Mouse (Mus musculus) ES-Bruce4 (cell line): ENCODE measurements around the gene Pakap. TPM values are rescaled to one million over a fixed set of nuclear protein-coding genes. Genes with fewer than 3 reads are reported as not detected.

Source experiments
- H3K27ac ChIP-seq: 2 replicates; pipeline ENCODE4 v1.5.1; 2012; ENCODE audit warnings: low read length, inconsistent platforms; ENCODE audit not compliant: insufficient read depth
- H3K27me3 ChIP-seq: 2 replicates; pipeline ENCODE4 v1.6.1; 2012; ENCODE audit warnings: mild to moderate bottlenecking, low read length, inconsistent platforms; ENCODE audit not compliant: control insufficient read depth, poor library complexity, insufficient read depth, severe bottlenecking
- H3K36me3 ChIP-seq: 2 replicates; pipeline ENCODE4 v1.6.1; 2012; ENCODE audit warnings: inconsistent platforms, mild to moderate bottlenecking, low read length, moderate library complexity; ENCODE audit not compliant: control insufficient read depth, poor library complexity, insufficient read depth, severe bottlenecking
- H3K4me1 ChIP-seq: one replicate; pipeline ENCODE4 v1.8.1; 2011; ENCODE audit warnings: low read length; ENCODE audit not compliant: control insufficient read depth, insufficient read depth
- H3K4me3 ChIP-seq: 2 replicates; pipeline ENCODE4 v1.5.1; 2011; ENCODE audit warnings: low read depth, mild to moderate bottlenecking, low read length
- H3K9ac ChIP-seq: 2 replicates; pipeline ENCODE4 v1.6.1; 2012; ENCODE audit warnings: low read depth, mild to moderate bottlenecking, inconsistent platforms; ENCODE audit not compliant: poor library complexity, severe bottlenecking
- H3K9me3 ChIP-seq: replicated peaks from 2 replicates; pipeline ENCODE4 v1.6.1; 2012; ENCODE audit warnings: mild to moderate bottlenecking, low read length, inconsistent platforms; ENCODE audit not compliant: control insufficient read depth, poor library complexity, insufficient read depth, severe bottlenecking
- CTCF ChIP-seq: IDR thresholded peaks from one replicate; pipeline ENCODE4 v1.8.1; 2011; ENCODE audit warnings: low read depth, low read length
- EP300 ChIP-seq: IDR thresholded peaks from 2 replicates; pipeline ENCODE4 v1.6.1; 2011; ENCODE audit warnings: low read depth, low read length; ENCODE audit not compliant: insufficient read depth
- POLR2A ChIP-seq: IDR thresholded peaks from one replicate; pipeline ENCODE4 v1.8.1; 2011; ENCODE audit warnings: low read length; ENCODE audit not compliant: insufficient read depth
- polyA plus RNA-seq: library from polyadenylated mRNA; stranded (reverse); fragments of >200 nt; gene quantifications from 2 replicates; pipeline ENCODE4 v1.2.4, GENCODE M21; 2011; ENCODE audit warnings: low read depth; ENCODE audit not compliant: missing spikeins, insufficient read depth, insufficient read length

The Pakap gene
- polyA plus RNA-seq, 1 experiment, result 2.4 TPM

DNA sequence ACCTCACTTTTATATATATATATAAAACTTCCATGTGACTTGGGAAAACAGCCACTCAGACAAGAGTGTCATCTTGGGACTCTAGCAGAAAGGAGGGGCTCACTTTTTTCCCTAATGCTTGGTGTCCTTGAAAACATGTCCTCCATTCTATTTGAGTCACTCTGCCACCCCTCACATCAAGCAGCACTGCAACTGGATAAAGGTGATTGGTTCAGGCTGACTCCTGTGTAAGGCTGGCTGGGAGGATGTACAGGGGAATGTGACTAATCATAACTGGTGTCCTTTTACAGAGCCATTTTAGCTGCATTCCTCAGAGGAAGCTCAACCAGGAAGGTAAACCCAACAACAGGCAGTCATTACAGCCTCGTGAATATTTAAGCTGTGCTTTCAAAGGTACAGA lies 67.0 kb downstream of the Pakap start:
- H3K9ac ChIP-seq, result no peak overlapping the region
- no peak for TF ChIP-seq POLR2A
- no peak for TF ChIP-seq CTCF
- no peak for TF ChIP-seq EP300
- no peaks in the 10 kb centered on the region for H3K9me3 ChIP-seq
- H3K36me3 ChIP-seq, result no peaks in the 10 kb centered on the region
- no peak overlapping the region for H3K4me3 ChIP-seq
- H3K27ac ChIP-seq, result no peak overlapping the region
- H3K27me3 ChIP-seq, result no peaks in the 10 kb centered on the region
- no peaks in the 10 kb centered on the region for H3K4me1 ChIP-seq

DNA sequence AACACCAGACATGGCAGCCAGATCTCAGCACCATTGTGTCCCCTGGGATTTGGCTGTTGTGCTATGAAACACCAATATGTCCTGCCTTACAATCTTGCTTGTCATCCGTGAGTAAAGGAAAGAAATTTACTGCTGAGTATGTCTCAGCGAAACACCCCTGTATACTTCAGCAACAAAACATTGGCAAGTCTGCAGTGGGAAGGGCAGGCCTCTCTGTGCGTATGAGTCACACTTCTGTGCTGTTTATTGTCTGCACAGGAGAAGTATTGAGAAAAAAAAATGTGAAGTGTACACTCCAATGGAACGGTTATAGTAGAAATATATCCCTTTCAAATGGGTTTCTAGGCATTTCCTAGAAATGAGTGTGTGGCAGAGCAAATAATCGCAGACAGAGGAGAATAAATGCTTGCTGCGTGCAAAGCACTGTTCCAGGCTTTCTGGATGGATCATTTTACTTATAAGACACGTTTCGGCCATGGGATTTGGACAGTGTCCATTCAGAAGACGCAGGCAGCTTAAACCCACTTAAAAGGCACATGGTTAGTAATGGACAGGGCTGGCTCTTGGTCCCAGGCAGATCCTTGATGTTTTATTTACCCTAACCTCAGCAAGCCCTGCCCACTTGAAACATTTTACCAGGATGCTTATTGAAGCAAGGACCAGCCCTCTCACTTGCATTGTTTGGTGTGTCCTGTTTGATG lies 69.0 kb downstream of the Pakap start:
- TF ChIP-seq CTCF, result no peak
- no peak for TF ChIP-seq EP300
- no peak for TF ChIP-seq POLR2A
- no peaks in the 10 kb centered on the region for H3K27me3 ChIP-seq
- no peak overlapping the region for H3K9ac ChIP-seq
- no peaks in the 10 kb centered on the region for H3K4me1 ChIP-seq
- H3K4me3 ChIP-seq, result no peak overlapping the region
- no peaks in the 10 kb centered on the region for H3K36me3 ChIP-seq
- no peaks in the 10 kb centered on the region for H3K9me3 ChIP-seq
- H3K27ac ChIP-seq, result no peak overlapping the region

DNA sequence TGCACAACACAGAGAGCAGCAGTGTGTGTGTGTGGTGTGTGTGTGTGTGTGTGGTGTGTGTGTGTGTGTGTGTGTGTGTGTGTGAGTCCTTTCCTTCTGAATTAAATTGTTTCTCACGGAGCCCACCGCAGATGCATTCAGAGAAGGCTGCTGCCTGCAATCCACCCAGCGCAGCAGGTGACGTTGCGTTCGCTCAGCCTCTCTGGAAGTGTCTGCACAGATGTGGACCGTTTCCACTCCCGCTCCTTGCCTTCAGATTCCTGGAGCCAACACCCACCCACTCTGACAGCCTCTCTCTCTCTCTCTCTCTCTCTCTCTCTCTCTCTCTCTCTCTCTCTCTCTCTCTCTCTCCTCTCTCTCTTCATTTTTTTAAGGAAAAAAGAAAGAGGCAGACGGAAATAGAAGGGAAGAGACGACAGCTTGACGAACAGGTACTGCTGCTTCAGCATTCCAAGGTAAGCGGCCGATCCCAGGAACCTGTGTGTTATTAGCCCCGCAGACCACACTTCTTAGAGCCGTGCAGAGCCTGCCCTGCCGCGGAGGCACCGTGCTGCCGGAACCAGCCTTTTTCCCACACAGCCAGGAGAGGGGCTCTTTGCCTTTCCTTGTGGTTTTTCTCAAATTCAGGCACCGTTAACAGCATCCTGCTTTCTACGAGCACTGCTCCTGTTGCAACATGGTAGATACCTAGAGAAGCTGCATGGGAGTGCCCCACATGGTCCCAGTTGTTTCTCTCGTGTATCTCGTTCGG lies 69.8 kb downstream of the Pakap start:
- Histone ChIP-seq H3K27me3 (no peaks in the 10 kb centered on the region), H3K36me3 (no peaks in the 10 kb centered on the region), H3K9ac (no peak overlapping the region), H3K27ac (no peak overlapping the region), H3K9me3 (no peaks in the 10 kb centered on the region), H3K4me3 (no peak overlapping the region), H3K4me1 (no peaks in the 10 kb centered on the region)
- TF ChIP-seq POLR2A, result no peak
- no peak for TF ChIP-seq CTCF
- TF ChIP-seq EP300, result no peak

DNA sequence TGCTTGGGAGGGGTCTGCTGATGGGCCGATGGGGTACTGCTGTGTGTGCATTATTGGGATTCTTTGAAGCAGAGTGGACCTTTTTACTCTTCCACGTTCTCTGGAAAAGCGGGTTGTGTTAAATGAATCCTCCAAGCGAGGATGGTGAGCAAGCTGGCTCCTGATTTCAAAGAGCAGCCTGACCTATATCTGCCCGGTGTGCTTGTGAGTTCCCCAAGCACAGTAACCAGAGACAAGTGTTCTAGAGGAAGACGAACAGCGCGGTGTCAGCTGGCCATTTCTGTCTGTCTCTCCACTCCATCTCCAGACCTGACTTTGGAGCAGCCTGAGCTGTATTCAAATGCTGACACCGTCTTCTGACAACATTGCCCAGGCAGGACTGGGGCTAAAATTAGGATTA lies 71.0 kb downstream of the Pakap start:
- TF ChIP-seq EP300 (no peak), CTCF (no peak), POLR2A (no peak)
- no peaks in the 10 kb centered on the region for H3K27me3 ChIP-seq
- no peaks in the 10 kb centered on the region for H3K9me3 ChIP-seq
- no peak overlapping the region for H3K27ac ChIP-seq
- H3K36me3 ChIP-seq, result no peaks in the 10 kb centered on the region
- H3K9ac ChIP-seq, result no peak overlapping the region
- no peak overlapping the region for H3K4me3 ChIP-seq
- no peaks in the 10 kb centered on the region for H3K4me1 ChIP-seq

DNA sequence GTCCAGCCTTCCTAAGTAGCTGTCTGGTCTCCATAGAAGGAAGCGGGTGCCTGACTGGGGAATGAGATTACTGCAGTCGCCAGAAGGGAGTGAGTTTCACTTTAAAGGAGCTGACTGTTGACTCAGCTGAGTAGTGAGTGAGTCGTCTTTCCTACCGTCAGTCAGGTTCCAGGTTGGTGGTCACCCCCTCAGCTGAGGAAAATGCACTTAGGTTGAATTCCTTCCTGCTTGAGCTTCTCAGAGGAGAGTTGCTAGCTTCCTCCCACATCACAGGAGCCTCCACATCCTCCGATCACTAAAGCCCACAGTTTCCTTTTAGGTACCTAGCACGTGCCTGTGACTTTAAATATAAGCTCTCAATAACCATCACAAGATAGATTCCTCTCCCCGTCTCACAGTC lies 72.2 kb downstream of the Pakap start:
- no peaks in the 10 kb centered on the region for H3K9me3 ChIP-seq
- no peak for TF ChIP-seq CTCF
- no peak for TF ChIP-seq EP300
- TF ChIP-seq POLR2A, result no peak
- no peak overlapping the region for H3K9ac ChIP-seq
- no peak overlapping the region for H3K27ac ChIP-seq
- no peaks in the 10 kb centered on the region for H3K27me3 ChIP-seq
- no peak overlapping the region for H3K4me3 ChIP-seq
- no peaks in the 10 kb centered on the region for H3K36me3 ChIP-seq
- H3K4me1 ChIP-seq, result no peaks in the 10 kb centered on the region

DNA sequence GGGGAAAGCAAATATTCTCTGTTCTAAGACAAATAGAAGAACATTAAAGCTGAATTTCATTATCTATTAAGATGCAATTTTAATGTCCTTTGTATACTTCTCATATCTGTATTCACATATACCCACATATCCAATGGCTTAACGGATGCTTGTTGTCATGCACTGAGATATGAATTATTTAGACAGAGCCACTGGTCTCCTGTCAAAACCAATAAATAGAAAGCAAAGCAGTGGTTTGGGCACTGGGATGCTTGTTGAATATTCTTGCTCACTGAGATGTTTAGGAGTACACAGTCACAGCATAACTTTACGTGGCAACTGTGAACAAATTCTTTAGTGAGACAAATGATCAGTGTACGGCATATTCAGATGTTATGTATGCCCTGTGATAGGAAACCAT lies 73.0 kb downstream of the Pakap start:
- no peaks in the 10 kb centered on the region for H3K4me1 ChIP-seq
- H3K36me3 ChIP-seq, result no peaks in the 10 kb centered on the region
- H3K27me3 ChIP-seq, result no peaks in the 10 kb centered on the region
- TF ChIP-seq POLR2A (no peak), CTCF (no peak), EP300 (no peak)
- H3K4me3 ChIP-seq, result no peak overlapping the region
- no peak overlapping the region for H3K27ac ChIP-seq
- H3K9ac ChIP-seq, result no peak overlapping the region
- no peaks in the 10 kb centered on the region for H3K9me3 ChIP-seq
